Mouse (Mus musculus) fat pad, adult 2 months (tissue): ENCODE data around the gene Arhgap17.

ENCODE experiments used
- DNase-seq: peaks from one replicate; pipeline ENCODE4 v3.0.0-alpha.2; 2011; ENCODE audit warnings: low read depth, low spot score; ENCODE audit errors: extremely low read depth

The Arhgap17 gene

DNA sequence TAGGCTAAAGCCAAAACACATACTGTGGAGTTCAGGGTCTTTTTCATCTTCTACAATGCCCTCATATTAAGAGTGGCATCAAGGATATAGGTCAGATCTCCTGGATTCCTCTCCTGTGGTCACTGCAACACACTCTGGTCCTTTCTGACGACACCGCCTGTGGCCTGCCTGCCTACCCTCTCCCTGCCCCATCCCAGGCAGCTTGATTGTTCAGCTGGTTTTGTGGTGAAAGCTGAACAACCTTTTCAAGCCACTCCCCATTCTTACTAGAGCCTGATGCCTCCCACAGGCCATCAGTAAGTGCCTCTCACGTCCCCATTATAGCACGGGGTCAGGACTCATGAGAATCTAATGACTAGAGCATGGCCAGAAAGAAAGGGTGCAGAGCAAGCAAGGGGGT is 80.5 kb downstream of the Arhgap17 start:
- no peak for DNase-seq

DNA sequence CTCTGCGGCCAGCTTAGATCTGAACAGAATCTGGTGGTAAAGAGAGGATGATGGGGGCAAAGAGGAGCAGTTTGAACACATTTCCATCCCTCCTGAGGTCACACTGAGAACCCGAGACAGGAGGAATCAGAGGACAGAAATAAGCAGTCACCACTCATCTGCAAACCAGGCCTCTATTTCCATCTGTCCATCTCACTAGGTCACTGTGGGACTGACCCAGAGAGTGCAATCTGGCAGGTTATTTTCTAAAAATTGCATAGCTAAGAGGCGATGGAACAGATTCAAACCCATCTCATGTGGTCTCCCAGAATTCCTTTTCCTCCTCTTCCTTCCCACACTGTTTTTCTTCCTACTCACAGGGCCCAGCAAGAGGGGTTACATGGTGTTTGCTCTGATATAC is 81.8 kb downstream of the Arhgap17 start:
- DNase-seq, result no peak

GRCm38 (mm10) chr7:123285896-123286295 is 83.8 kb downstream of the Arhgap17 start:
- no peak for DNase-seq

DNA sequence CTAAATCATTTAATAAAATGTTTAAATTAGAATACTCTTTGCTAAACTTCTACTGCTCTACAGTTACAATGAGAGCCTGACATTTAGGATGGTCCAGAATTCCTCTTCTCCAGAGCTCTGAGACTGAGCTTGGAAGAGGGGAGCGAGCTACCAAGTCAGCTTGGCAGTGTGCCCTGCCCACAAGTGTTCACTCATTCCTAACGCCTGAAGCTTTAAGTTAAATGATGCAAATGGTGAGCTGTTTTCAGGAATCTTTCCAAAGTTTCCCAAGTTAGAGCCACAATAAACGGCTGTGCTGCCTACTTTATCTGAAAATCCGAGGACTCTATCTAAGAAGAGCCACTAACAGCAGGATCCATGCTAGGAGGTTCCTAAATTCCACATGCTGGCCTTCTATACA is 85.9 kb downstream of the Arhgap17 start:
- no peak for DNase-seq

- DNase-seq, result no peak
Observed at GRCm38 (mm10) chr7:123279797-123280196, 89.9 kb downstream of the Arhgap17 start.

- DNase-seq, result no peak
Observed at GRCm38 (mm10) chr7:123276568-123276967, 93.1 kb downstream of the Arhgap17 start.

DNA sequence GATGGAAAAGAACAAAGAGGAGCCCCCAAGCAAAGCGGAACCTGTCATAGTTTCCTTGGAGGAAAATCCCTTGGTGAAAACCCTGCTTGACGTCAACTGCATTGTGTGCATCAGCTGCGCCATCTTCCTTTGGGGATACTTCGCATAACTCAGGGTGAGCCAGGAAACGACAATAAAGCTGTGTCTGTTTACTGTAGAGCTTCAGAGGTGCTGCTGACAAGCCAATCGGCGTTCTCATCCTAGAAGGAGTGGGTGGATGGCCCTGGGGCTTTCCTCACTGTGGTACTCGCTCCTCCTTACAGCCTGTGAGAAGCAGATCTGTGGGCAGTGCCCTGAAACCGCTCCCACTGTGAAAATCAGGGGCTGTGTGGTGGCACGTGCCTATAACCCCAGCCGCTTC is 96.7 kb downstream of the Arhgap17 start:
- DNase-seq, result no peak

DNA sequence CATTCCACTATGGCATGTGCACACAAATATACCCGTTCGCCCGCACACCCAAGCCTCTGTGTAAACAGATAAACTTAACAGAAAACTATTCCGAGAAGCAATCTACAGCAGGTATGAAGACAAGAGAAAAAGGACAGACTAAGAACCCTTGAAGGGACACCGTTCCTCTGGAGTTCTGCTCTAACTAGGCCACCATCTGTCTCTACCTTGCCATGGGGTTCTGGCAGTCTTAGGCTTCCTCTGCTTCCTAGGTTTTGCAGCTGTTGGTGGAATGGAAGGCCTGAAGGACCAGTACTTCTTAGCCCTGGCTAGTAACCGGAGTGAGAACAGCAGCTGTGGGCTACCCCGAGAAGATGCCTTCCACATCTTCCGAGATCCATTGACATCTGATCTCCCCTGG is 111.6 kb downstream of the Arhgap17 start:
- DNase-seq, result no peak

GRCm38 (mm10) chr7:123254196-123254970 is 115.3 kb downstream of the Arhgap17 start:
- no peak for DNase-seq

DNA sequence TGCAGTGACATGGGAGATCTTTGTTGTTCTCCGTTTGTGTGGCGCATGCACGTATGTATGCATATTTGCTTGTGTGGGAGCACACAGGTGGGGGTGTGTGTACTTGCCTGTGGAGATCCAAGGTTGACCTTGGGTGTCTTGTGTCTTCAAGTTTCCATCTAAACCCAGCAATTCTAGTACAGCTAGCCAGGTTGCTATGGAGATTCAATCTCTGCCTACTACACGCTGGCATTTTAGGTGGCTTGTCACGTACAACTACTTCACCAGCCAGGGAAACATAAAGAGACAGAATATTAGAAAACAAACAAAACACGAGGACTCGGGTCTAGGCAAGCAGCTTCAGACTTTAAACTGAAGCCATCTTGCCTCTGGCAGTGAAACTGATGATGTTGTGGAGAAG is 116.3 kb downstream of the Arhgap17 start:
- DNase-seq, result no peak

DNA sequence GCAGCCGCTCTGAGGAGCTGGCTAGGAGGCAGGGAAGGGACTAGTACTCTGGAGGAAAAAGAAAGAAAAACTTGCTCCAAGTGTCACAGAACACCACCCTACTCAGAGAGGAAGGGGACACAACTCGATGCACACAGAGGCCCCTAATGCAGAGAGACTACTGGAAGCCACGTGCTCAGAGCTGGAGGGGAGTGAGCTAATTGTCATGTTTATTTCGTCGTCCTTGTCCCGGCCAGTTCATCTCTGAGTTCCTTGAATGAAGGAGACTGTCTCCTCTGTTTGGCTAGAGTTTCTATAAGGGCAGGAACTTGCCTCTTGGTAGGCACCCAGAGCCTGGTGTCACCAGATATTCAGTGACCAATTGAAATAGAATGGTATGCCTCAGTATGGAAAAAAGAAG is 118.4 kb downstream of the Arhgap17 start:
- DNase-seq, result no peak

DNA sequence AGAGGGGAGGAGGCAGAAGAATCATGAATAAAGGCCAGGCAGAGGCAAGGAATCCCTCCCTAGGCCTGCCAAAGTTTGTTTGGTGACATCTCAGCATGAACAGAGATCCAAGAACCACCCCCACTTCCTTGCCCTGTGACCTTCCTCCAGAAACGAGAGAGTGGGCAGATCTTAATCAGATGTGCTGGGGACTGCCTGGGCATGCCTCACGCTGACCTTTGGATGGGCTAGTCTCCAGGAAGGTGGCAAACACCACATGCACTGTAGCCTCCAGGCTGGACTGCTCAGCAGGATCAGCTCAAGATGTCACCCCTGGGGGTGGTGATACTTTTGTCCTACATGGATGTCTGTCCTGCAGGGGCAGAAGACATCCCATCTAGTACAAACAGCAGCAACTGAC is 121.5 kb downstream of the Arhgap17 start:
- DNase-seq, result no peak

- DNase-seq, result no peak
Observed at GRCm38 (mm10) chr7:123246504-123247084, 123.1 kb downstream of the Arhgap17 start.

- no peak for DNase-seq
Observed at GRCm38 (mm10) chr7:123244833-123245232, 124.9 kb downstream of the Arhgap17 start.

GRCm38 (mm10) chr7:123242241-123242640 is 127.5 kb downstream of the Arhgap17 start:
- no peak for DNase-seq

GRCm38 (mm10) chr7:123240064-123240463 is 129.7 kb downstream of the Arhgap17 start:
- no peak for DNase-seq

DNA sequence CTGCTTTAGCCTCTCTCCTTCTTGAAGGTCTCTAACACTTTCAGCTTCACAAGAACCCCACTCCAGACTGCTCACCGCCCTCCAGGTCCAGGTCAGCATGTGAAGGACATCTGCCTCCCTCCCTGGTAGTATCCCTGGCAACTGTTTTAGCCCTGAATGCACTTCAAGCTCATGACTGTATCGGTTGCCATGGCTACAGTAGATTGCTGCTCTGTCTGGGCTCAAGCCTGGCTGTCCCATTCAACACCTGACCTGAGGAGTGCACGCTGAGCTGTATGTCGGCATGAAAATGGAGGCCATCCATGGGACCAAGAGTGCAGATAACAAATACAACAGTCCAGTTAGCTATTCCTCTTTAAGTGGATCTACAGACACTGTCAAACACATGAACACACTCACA is 131.1 kb downstream of the Arhgap17 start:
- DNase-seq, result no peak

- no peak for DNase-seq
Observed at GRCm38 (mm10) chr7:123235449-123235848, 134.3 kb downstream of the Arhgap17 start.
